Mouse (Mus musculus) retina, postnatal 7 days (tissue): ENCODE results near the gene Ndufc1.
"Not testable (repeated sequence)": the region's sequence is repeated elsewhere in the genome, so short reads cannot be mapped to it uniquely, and the experiment has no call there.

Source experiments
- DNase-seq: peaks from one replicate; pipeline ENCODE4 v3.0.0-alpha.2; 2012; ENCODE audit warnings: low read depth, low spot score

Ndufc1 gene

GRCm38 (mm10) chr3:51371826-51372225 lies 37.0 kb downstream of the Ndufc1 start:
- DNase-seq = no peak

- no peak for DNase-seq
Observed at GRCm38 (mm10) chr3:51368011-51368410, 40.8 kb downstream of the Ndufc1 start.

- no peak for DNase-seq
Observed at GRCm38 (mm10) chr3:51366926-51367325, 41.9 kb downstream of the Ndufc1 start.

- no peak for DNase-seq
Observed at GRCm38 (mm10) chr3:51365517-51365882, 43.3 kb downstream of the Ndufc1 start.

GRCm38 (mm10) chr3:51364703-51365516 lies 43.9 kb downstream of the Ndufc1 start:
- peak; percentile 87 for DNase-seq

- DNase-seq = no peak
Observed at GRCm38 (mm10) chr3:51361066-51361465, 47.7 kb downstream of the Ndufc1 start.

GRCm38 (mm10) chr3:51359558-51360307 lies 49.1 kb downstream of the Ndufc1 start:
- no peak for DNase-seq

- no peak for DNase-seq
Observed at GRCm38 (mm10) chr3:51358660-51359557, 49.9 kb downstream of the Ndufc1 start.

- DNase-seq = no peak
Observed at GRCm38 (mm10) chr3:51358181-51358580, 50.6 kb downstream of the Ndufc1 start.

- no peak for DNase-seq
Observed at GRCm38 (mm10) chr3:51357624-51358023, 51.2 kb downstream of the Ndufc1 start.

GRCm38 (mm10) chr3:51357078-51357477 lies 51.7 kb downstream of the Ndufc1 start:
- no peak for DNase-seq

- DNase-seq = not testable (repeated sequence)
Observed at GRCm38 (mm10) chr3:51354956-51355355, 53.8 kb downstream of the Ndufc1 start.
